Comparison of ENCODE assay signal across 10 mouse cellular contexts in genomic region chr16:64068787-64069673, GRCm38 (mm10).
DNase-seq lines count a peak whose midpoint lies in the region; ATAC-seq and TF ChIP-seq lines count a peak whose summit lies in the region.
"Had no signal": no experiment of that assay in that cellular context is flagged by ENCODE, and none has a peak within 500 bp of the region (broad histone marks: within the 10 kb centered on the region; RNA-seq: fewer than 3 reads in every experiment).

No protein-coding gene starts in this region.

- no peaks in the 10 kb centered on the region for H3K27me3 ChIP-seq in hindbrain, embryonic 11.5 days (ENCODE audit: control insufficient read depth, insufficient read depth, low read length)
- no peaks in the 10 kb centered on the region for H3K27me3 ChIP-seq in neural tube, embryonic 11.5 days (ENCODE audit: control insufficient read depth, insufficient read depth, low read length)
- H3K27me3 ChIP-seq in cerebellum, adult 2 months (ENCODE audit: control insufficient read depth, insufficient read depth, low read length), result no peaks in the 10 kb centered on the region
- H3K27me3 ChIP-seq: limb, embryonic 15.5 days; Patski had no signal

- TF ChIP-seq CTCF in cerebellum, adult 2 months (IDR thresholded peaks at IDR 0.05; ENCODE audit: borderline replicate concordance, insufficient read depth, low read depth, low read length), result no peak

- DNase-seq in frontal cortex, postnatal 10 days (ENCODE audit: low spot score in 2 of 2), result no peak
- peak; percentile 14 for DNase-seq in embryo, embryonic 11.5 days (ENCODE audit: low read depth, low spot score)
- DNase-seq in hindbrain, embryonic 11.5 days (ENCODE audit: low spot score), result peak; percentile 76
- DNase-seq in neural tube, embryonic 11.5 days (ENCODE audit: low spot score), result peak; percentile 68
- no peak for DNase-seq in cerebellum, adult 2 months

- H3K4me1 ChIP-seq in hindbrain, embryonic 11.5 days (replicated peaks; ENCODE audit: control insufficient read depth, insufficient read depth, low read length), result no peaks in the 10 kb centered on the region
- H3K4me1 ChIP-seq in neural tube, embryonic 11.5 days (ENCODE audit: control insufficient read depth, insufficient read depth, low read length), result no peaks in the 10 kb centered on the region
- no peaks in the 10 kb centered on the region for H3K4me1 ChIP-seq in cerebellum, adult 2 months (ENCODE audit: control insufficient read depth, insufficient read depth, low read length)
- H3K4me1 ChIP-seq: limb, embryonic 15.5 days had no signal

- no peak overlapping the region for H3K9ac ChIP-seq in hindbrain, embryonic 11.5 days (ENCODE audit: low read depth, low read length)
- H3K9ac ChIP-seq in neural tube, embryonic 11.5 days (ENCODE audit: low read length), result no peak overlapping the region
- H3K9ac ChIP-seq: limb, embryonic 15.5 days had no signal

- WGBS in hindbrain, embryonic 11.5 days, result 17% methylated on average over 13 of the region's 13 CpGs
- 21% methylated on average over 13 of the region's 13 CpGs for WGBS in neural tube, embryonic 11.5 days
- 57% methylated on average over 13 of the region's 13 CpGs for WGBS in cerebellum, adult 2 months

- peak; percentile 67 for ATAC-seq in frontal cortex, adult (ENCODE audit: low TSS enrichment)
- ATAC-seq in hindbrain, embryonic 11.5 days (ENCODE audit: low FRiP score), result peak; percentile 96
- peak; percentile 91 for ATAC-seq in neural tube, embryonic 11.5 days (ENCODE audit: insufficient read depth, low FRiP score, low TSS enrichment)
- no peak for ATAC-seq in CD4-positive, CD25-positive, alpha-beta regulatory T cell, adult 4 months
- ATAC-seq in inflammation-experienced regulatory T-cells, adult 6 months, result no peak
- ATAC-seq: Patski had no signal

- no peak overlapping the region; the same call in 1 of the 2 replicates for H3K4me2 ChIP-seq in hindbrain, embryonic 11.5 days (replicated peaks; ENCODE audit: low read depth, low read length)
- H3K4me2 ChIP-seq in neural tube, embryonic 11.5 days (ENCODE audit: low read depth), result no peak overlapping the region
- H3K4me2 ChIP-seq: limb, embryonic 15.5 days had no signal

- H3K27ac ChIP-seq in hindbrain, embryonic 11.5 days (ENCODE audit: low read depth, low read length), result no peak overlapping the region; the same call in none of the 2 replicates
- peak overlapping the region; percentile 53; the same call in 1 of the 2 replicates for H3K27ac ChIP-seq in neural tube, embryonic 11.5 days (ENCODE audit: low read depth, low read length)
- H3K27ac ChIP-seq in cerebellum, adult 2 months (ENCODE audit: insufficient read depth, low read length), result no peak overlapping the region
- H3K27ac ChIP-seq: limb, embryonic 15.5 days had no signal

- no peak overlapping the region for H3K4me3 ChIP-seq in hindbrain, embryonic 11.5 days (ENCODE audit: low read depth, low read length)
- H3K4me3 ChIP-seq in neural tube, embryonic 11.5 days (ENCODE audit: low read depth, low read length), result no peak overlapping the region
- no peak overlapping the region for H3K4me3 ChIP-seq in cerebellum, adult 2 months (replicated peaks; ENCODE audit: insufficient read depth, low read depth, low read length)
- H3K4me3 ChIP-seq: limb, embryonic 15.5 days had no signal

- no peak for TF ChIP-seq POLR2A in cerebellum, adult 2 months (IDR thresholded peaks at IDR 0.05; ENCODE audit: borderline replicate concordance, insufficient read depth, low read length)

- no peaks in the 10 kb centered on the region for H3K36me3 ChIP-seq in hindbrain, embryonic 11.5 days (ENCODE audit: control insufficient read depth, insufficient read depth, low read length)
- no peaks in the 10 kb centered on the region for H3K36me3 ChIP-seq in neural tube, embryonic 11.5 days (ENCODE audit: control insufficient read depth, insufficient read depth, low read length)
- H3K36me3 ChIP-seq: limb, embryonic 15.5 days had no signal

- H3K9me3 ChIP-seq in hindbrain, embryonic 11.5 days (ENCODE audit: control insufficient read depth, low read length), result no peaks in the 10 kb centered on the region
- no peaks in the 10 kb centered on the region for H3K9me3 ChIP-seq in neural tube, embryonic 11.5 days (ENCODE audit: control insufficient read depth, low read length)
- H3K9me3 ChIP-seq: limb, embryonic 15.5 days had no signal

Comparison
In these comparisons a context has a peak if more than half of its experiments do, and no peak if none do; other contexts are left out.
1. ATAC-seq: peak in frontal cortex, adult (single experiment), hindbrain, embryonic 11.5 days (single experiment) and neural tube, embryonic 11.5 days (single experiment); none in CD4-positive, CD25-positive, alpha-beta regulatory T cell, adult 4 months (single experiment) and inflammation-experienced regulatory T-cells, adult 6 months (single experiment).
2. DNase-seq: peak in embryo, embryonic 11.5 days (single experiment), hindbrain, embryonic 11.5 days (single experiment) and neural tube, embryonic 11.5 days (single experiment); none in frontal cortex, postnatal 10 days (0 of 2) and cerebellum, adult 2 months (0 of 2).